Mouse (Mus musculus) kidney, adult 2 months (tissue): ENCODE data around the gene Tnfsf8. TPM values are rescaled to one million over a fixed set of nuclear protein-coding genes. Genes with fewer than 3 reads are reported as not detected.

Source experiments
- DNase-seq: peaks from one replicate; pipeline ENCODE4 v3.0.0; 2021
- H3K27ac ChIP-seq: fragments of 200-500 bp; 2 replicates; pipeline ENCODE4 v1.5.1; 2012; ENCODE audit warnings: low read depth, low read length, control low read depth, inconsistent platforms; ENCODE audit not compliant: insufficient read depth
- H3K27me3 ChIP-seq: fragments of 200-500 bp; replicated peaks from 2 replicates; pipeline ENCODE4 v1.6.1; 2012; ENCODE audit warnings: mild to moderate bottlenecking, moderate library complexity, low read length, inconsistent platforms; ENCODE audit not compliant: control insufficient read depth, insufficient read depth
- H3K36me3 ChIP-seq: fragments of 200-500 bp; 2 replicates; pipeline ENCODE4 v1.6.1; 2012; ENCODE audit warnings: mild to moderate bottlenecking, moderate library complexity, low read length, inconsistent platforms; ENCODE audit not compliant: control insufficient read depth, insufficient read depth
- H3K4me1 ChIP-seq: fragments of 200-500 bp; 2 replicates; pipeline ENCODE4 v1.6.1; 2011; ENCODE audit warnings: low read length; ENCODE audit not compliant: control insufficient read depth, insufficient read depth
- H3K4me3 ChIP-seq: fragments of 200-500 bp; 2 replicates; pipeline ENCODE4 v1.5.1; 2011; ENCODE audit warnings: mild to moderate bottlenecking, low read depth, low read length, control low read depth; ENCODE audit not compliant: insufficient read depth
- CTCF ChIP-seq: fragments of 200-500 bp; conservative IDR thresholded peaks from 2 replicates; pipeline ENCODE4 v1.5.1; 2011; ENCODE audit warnings: low read depth, mild to moderate bottlenecking, control low read depth, low read length, moderate library complexity, mixed read lengths; ENCODE audit not compliant: insufficient read depth, insufficient read length
- POLR2A ChIP-seq: fragments of 200-500 bp; IDR thresholded peaks from one replicate; pipeline ENCODE4 v1.6.1; 2011; ENCODE audit warnings: low read depth, low read length, control low read depth
- WGBS: fragments of 180-500 bp; shearing (Covaris S2); methylation state at CpG from one replicate; pipeline ENCODE4 v1.1.7; 2018; 5-methylcytosine and 5-hydroxymethylcytosine counted together
- polyA plus RNA-seq: library from polyadenylated mRNA; depleted of rRNA; stranded (reverse); fragments of >200 nt; gene quantifications from 2 replicates; pipeline ENCODE4 v1.2.3, GENCODE M21; 2012; rRNA removed

The Tnfsf8 gene
- 0.03 and 0.14 TPM in 2 replicates for polyA plus RNA-seq

DNA sequence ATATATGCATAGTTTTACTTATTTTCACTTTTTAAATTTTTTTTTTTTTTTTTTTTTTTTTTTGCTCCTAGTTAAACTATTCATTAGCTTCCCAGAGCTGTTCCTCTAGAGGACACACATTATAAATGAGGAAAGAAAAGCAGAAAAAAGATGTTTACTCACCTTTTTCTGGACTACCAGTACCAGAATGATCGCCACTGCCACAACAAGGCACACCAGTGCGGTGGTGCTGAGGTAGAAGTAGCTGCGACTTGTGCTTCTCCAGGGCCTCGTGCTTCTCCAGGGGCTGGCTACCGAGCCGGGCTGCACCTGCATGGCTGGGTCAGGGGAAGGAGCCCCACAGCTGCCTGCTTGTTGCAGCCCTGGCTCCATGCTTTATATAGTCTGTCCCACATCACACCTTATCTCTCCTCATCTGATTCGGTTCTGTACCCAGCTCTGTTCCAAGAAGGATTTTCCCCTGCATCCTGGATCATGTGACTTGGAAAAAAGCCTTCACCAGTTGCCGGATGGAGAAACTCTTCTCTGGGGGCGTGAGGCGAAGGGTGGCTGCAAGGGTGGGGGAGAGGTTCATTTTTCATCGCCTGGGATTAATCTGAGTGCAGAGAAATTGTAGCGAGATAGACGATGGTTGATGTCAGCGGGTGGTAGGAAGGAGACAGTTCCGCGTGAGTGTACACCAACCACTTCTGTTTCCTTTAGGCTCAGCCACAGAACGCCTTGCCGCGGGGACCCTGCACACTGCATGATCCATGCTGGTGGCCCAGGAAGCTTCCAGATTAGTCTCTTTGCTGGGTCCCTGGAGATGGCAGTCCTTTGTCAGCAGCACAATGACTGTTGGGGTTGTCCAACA lies at the start of gene Tnfsf8:
Gene Tnfsf8 (minus strand): TSS at position 660 of the 853 bp plus-strand sequence.
- no peak for DNase-seq
- 61% methylated on average over 19 of the region's 19 CpGs for WGBS
- no peak for TF ChIP-seq CTCF
- TF ChIP-seq POLR2A: no peak
- H3K27ac ChIP-seq: no peak within 1 kb of the TSS
- no peaks in the 10 kb centered on the region for H3K4me1 ChIP-seq
- no peaks in the 10 kb centered on the region for H3K27me3 ChIP-seq
- no peak within 1 kb of the TSS for H3K4me3 ChIP-seq
- H3K36me3 ChIP-seq: no peaks in the 10 kb centered on the region

DNA sequence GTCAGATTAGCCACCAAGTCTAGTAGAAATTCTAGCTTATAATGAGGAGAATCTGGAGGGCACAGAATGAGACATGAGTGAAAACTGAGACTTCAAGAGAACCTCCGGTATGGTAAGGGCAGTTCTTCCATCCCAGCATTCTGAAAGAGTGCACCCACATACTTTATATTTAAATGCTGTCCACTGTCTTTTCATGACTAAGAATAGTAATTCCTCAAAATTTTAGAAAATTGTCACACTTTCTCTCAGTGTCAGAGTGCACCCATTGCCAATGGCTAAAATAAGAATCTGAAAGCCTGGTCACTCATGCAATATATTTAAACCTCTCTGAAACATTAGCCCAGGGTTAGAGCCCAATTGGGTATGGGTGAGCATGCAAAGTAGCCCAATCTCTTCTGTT lies 47.4 kb upstream of the Tnfsf8 start:
- no peak overlapping the region for H3K27ac ChIP-seq

DNA sequence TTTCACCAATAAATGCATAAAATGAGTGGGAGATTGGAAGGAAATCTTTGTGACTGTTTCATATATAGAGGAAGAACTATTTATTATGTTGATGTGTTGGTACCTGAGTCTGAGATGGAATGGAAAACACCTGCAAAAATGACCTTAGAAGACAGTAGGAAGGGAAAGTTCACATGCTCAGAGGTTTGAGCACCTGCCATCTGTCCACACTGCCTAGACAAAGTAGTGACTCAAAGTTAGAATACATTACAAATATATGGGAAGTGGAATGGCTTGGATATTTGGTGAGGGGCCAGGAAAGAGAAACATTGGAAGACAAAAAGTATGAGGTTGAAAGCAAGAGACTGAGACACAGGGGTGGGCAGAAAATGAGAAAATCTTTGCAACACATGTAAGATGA lies 46.3 kb upstream of the Tnfsf8 start:
- no peaks in the 10 kb centered on the region for H3K4me1 ChIP-seq
- no peak for DNase-seq

More for the DNA sequence above, 47.4 kb upstream of the Tnfsf8 start:
- H3K36me3 ChIP-seq: no peaks in the 10 kb centered on the region
- no peak for DNase-seq
- H3K27me3 ChIP-seq: no peaks in the 10 kb centered on the region
- H3K4me1 ChIP-seq: no peaks in the 10 kb centered on the region
- no peak overlapping the region for H3K4me3 ChIP-seq
- no peak for TF ChIP-seq POLR2A
- TF ChIP-seq CTCF: no peak
- 93% methylated on average over 1 of the region's 1 CpGs for WGBS

DNA sequence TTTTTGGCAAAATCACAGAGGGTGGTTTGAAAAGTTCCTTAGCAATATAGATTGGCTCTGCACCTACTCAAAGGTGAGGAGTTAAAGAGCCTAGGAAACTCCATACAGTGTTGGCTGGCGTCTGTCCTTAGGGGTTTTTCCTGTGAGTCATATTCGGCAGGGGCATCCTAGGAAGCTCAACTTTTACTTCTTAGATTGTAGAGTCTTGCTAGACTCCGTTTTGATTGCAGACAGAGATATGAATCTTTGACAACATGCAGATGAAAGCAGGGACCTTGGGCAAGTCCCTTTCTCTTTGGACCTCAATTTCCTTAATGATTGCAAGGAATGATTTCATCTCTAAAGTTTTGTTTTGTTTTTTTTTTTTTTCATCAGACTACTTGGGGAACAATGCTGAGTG lies 44.9 kb upstream of the Tnfsf8 start:
- Histone ChIP-seq H3K27ac (no peak overlapping the region), H3K27me3 (no peaks in the 10 kb centered on the region), H3K36me3 (no peaks in the 10 kb centered on the region), H3K4me1 (no peaks in the 10 kb centered on the region), H3K4me3 (no peak overlapping the region)
- 60% methylated on average over 3 of the region's 3 CpGs for WGBS
- TF ChIP-seq POLR2A (no peak), CTCF (no peak)
- no peak for DNase-seq

More for the DNA sequence above, 46.3 kb upstream of the Tnfsf8 start:
- no peaks in the 10 kb centered on the region for H3K36me3 ChIP-seq
- H3K27ac ChIP-seq: no peak overlapping the region
- H3K27me3 ChIP-seq: no peaks in the 10 kb centered on the region
- TF ChIP-seq CTCF: no peak
- no peak for TF ChIP-seq POLR2A
- no peak overlapping the region for H3K4me3 ChIP-seq

DNA sequence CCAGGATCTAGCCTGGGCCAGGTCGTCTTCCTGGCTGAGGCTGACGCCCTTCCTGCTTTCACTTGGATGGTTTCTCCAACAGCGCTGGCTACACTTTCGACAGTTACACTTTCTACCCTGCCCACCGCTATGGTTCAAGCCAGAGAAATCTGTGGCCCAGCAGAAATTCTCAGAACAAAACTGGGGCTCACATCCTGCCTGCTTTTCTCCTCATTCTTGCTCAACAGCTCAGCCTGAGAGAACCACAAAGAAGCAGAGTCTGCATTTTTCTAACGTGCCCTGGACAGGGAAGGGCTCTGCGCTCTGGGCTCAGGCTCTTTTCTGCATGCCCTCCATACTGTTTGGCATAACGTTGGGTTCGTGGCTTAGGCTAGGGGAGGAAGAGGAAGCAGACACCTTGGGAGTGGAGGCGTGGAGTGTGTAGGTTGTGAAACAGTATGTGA lies 38.0 kb upstream of the Tnfsf8 start:
- no peaks in the 10 kb centered on the region for H3K4me1 ChIP-seq
- H3K36me3 ChIP-seq: no peaks in the 10 kb centered on the region
- H3K4me3 ChIP-seq: no peak overlapping the region
- H3K27me3 ChIP-seq: no peaks in the 10 kb centered on the region
- DNase-seq: no peak
- TF ChIP-seq POLR2A: no peak
- no peak for TF ChIP-seq CTCF
- no peak overlapping the region for H3K27ac ChIP-seq
- 83% methylated on average over 10 of the region's 10 CpGs for whole genome bisulfite sequencing

DNA sequence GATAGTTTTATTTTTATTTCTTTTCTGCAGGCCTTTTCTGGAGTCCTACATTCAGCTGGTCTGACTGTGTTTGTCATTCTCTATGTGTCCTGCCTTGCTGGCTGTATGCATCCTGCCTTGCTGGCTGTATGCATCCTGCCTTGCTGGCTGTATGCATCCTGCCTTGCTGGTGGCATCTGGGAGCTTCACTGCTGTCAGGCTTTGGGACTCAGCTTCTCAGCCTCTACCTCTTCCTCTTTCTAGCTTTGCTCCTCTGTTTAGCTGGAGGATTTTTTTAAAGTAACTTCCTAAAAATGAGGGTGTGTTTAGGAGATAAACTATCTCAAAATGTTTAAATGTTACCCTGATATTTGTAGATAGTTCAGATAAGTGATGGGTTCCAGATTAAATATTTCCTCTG lies 36.0 kb upstream of the Tnfsf8 start:
- Histone ChIP-seq H3K36me3 (no peaks in the 10 kb centered on the region), H3K4me3 (no peak overlapping the region), H3K27ac (no peak overlapping the region), H3K27me3 (no peaks in the 10 kb centered on the region), H3K4me1 (no peaks in the 10 kb centered on the region)
- TF ChIP-seq CTCF (no peak), POLR2A (no peak)
- no peak for DNase-seq

DNA sequence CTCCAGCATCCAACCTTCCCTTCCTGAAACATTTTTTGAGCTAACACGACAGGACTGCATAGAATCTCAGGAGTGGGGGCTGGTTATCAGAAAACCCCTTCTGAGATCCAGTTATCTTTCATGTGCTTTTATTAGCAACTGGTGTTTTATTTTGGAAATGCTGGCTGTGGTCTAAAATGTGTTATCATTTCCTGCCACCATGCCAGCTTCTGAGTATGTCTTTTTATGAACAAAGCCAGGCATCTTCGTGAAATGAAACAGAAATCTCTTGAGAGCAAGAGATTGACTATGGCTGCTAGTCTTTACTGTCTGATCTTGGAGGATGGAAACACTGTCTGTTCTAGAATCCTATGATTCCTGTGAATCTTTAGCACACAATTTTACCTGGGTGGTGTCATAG lies 25.0 kb upstream of the Tnfsf8 start:
- TF ChIP-seq CTCF (no peak), POLR2A (no peak)
- no peak for DNase-seq
- Histone ChIP-seq H3K27me3 (no peaks in the 10 kb centered on the region), H3K4me1 (no peaks in the 10 kb centered on the region), H3K27ac (no peak overlapping the region), H3K36me3 (no peaks in the 10 kb centered on the region), H3K4me3 (no peak overlapping the region)
- WGBS: 73% methylated on average over 2 of the region's 2 CpGs
